Mouse (Mus musculus): ENCODE measurements around the gene Rbms3. TPM values are rescaled to one million over a fixed set of nuclear protein-coding genes. Genes with fewer than 3 reads are reported as not detected.

The Rbms3 gene
- polyA plus RNA-seq, 1 experiment from 2014 or later, result 43.1 TPM

DNA sequence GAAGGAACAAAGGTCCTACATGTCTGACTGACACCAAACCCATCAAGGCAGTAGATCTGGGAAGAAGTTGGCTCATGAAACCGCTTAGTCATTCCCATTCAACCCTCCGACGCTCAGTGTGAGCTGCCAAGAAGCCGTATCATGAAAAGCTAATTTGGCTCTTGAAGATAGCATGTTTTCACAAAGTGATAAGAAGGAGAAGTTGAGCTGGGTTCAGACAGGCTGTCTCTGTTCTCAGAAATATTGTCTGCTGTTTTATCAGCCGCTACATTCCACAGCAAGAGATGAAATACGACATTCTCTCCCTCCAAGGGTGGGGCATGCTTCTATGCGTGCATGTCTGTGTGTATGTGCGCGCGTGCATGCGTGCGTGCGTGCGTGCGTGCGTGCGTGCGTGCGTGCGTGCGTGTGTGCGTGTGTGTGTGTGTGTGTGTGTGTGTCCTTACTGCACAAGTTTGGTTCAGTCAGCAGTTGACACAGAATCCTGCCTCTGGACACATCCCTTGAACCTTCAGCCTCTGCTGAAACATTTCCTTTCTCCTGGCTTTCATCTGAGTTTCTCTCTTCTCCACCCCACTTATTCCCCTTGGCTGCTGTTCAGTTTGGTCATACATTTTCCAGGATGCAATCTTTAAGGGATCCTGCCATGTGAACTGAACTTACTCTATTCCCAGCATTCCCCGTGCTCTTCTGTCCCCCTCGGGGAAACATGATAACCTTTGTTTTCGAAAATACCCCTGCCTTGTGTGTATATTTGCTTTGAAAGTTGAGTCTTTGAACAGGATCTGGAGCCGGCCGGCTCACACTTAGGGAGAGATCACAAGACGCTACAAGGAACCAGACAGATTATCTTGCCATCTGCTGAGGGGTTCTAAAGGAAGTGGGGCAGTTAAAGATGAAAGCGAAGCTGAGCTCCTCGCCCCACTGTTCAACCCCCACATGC lies 756.4 kb downstream of the Rbms3 start:
- peak overlapping the region; percentile 8; the same call in 1 of the 2 replicates for H3K4me3 ChIP-seq (ENCODE audit: low read length)
- peak overlapping the region; percentile 57 for H3K27ac ChIP-seq (ENCODE audit: low read length)
- H3K36me3 ChIP-seq (ENCODE audit: control insufficient read depth, insufficient read depth, low read length), result no peaks in the 10 kb centered on the region
- H3K9me3 ChIP-seq (ENCODE audit: control insufficient read depth, low read length), result no peaks in the 10 kb centered on the region
- peaks cover 16% of the 10 kb centered on the region for H3K4me1 ChIP-seq (ENCODE audit: control insufficient read depth, insufficient read depth, low read length)
- peak overlapping the region; percentile 38 for H3K4me2 ChIP-seq (ENCODE audit: low read depth, low read length)
- 41% methylated on average over 30 of the region's 30 CpGs for WGBS
- no peak overlapping the region for H3K9ac ChIP-seq (ENCODE audit: low read depth, low read length)
- no peaks in the 10 kb centered on the region for H3K27me3 ChIP-seq (replicated peaks; ENCODE audit: control insufficient read depth, insufficient read depth, low read length)
- peak; percentile 93 for ATAC-seq

GRCm38 (mm10) chr9:116872346-116872745 lies 757.4 kb downstream of the Rbms3 start:
- 67% methylated on average over 6 of the region's 6 CpGs for WGBS
- no peaks in the 10 kb centered on the region for H3K27me3 ChIP-seq (replicated peaks; ENCODE audit: control insufficient read depth, insufficient read depth, low read length)
- no peaks in the 10 kb centered on the region for H3K36me3 ChIP-seq (ENCODE audit: control insufficient read depth, insufficient read depth, low read length)
- peaks cover 16% of the 10 kb centered on the region for H3K4me1 ChIP-seq (ENCODE audit: control insufficient read depth, insufficient read depth, low read length)
- ATAC-seq, result no peak
- no peaks in the 10 kb centered on the region for H3K9me3 ChIP-seq (ENCODE audit: control insufficient read depth, low read length)
- H3K27ac ChIP-seq (ENCODE audit: low read length), result no peak overlapping the region
- no peak overlapping the region for H3K4me2 ChIP-seq (ENCODE audit: low read depth, low read length)
- no peak overlapping the region for H3K4me3 ChIP-seq (ENCODE audit: low read length)
- no peak overlapping the region for H3K9ac ChIP-seq (ENCODE audit: low read depth, low read length)

GRCm38 (mm10) chr9:116871576-116871975 lies 758.1 kb downstream of the Rbms3 start:
- Histone ChIP-seq H3K4me2 (ENCODE audit: low read depth, low read length) (no peak overlapping the region), H3K4me3 (ENCODE audit: low read length) (no peak overlapping the region), H3K36me3 (ENCODE audit: control insufficient read depth, insufficient read depth, low read length) (no peaks in the 10 kb centered on the region), H3K9me3 (ENCODE audit: control insufficient read depth, low read length) (no peaks in the 10 kb centered on the region), H3K27ac (ENCODE audit: low read length) (no peak overlapping the region), H3K9ac (ENCODE audit: low read depth, low read length) (no peak overlapping the region), H3K4me1 (ENCODE audit: control insufficient read depth, insufficient read depth, low read length) (peaks cover 16% of the 10 kb centered on the region), H3K27me3 (replicated peaks; ENCODE audit: control insufficient read depth, insufficient read depth, low read length) (no peaks in the 10 kb centered on the region)
- WGBS, result 88% methylated on average over 5 of the region's 5 CpGs
- no peak for ATAC-seq

DNA sequence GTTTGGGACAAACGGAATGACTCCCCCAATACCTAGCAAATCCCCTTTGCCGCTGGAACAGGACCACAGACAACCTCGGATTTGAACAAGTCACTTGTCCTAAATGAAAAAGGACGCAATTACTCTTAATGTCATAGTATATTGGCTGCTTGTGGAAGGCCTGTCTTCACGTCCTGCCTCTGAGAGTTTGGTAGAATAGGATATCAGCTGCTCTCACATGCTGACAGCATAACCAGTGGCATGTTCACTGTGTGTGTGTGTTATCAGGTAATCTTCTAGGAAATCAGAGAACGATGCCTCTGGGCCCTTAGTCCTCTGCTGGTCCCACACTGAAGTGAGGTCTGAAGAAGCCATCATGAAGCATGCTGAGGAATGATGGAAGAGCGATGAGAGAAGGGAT lies 763.7 kb downstream of the Rbms3 start:
- no peaks in the 10 kb centered on the region for H3K27me3 ChIP-seq (replicated peaks; ENCODE audit: control insufficient read depth, insufficient read depth, low read length)
- H3K36me3 ChIP-seq (ENCODE audit: control insufficient read depth, insufficient read depth, low read length), result no peaks in the 10 kb centered on the region
- no peak overlapping the region for H3K4me3 ChIP-seq (ENCODE audit: low read length)
- H3K27ac ChIP-seq (ENCODE audit: low read length), result no peak overlapping the region
- WGBS, result 92% methylated on average over 7 of the region's 7 CpGs
- H3K4me1 ChIP-seq (ENCODE audit: control insufficient read depth, insufficient read depth, low read length), result peaks cover 8% of the 10 kb centered on the region; the same call in 1 of the 2 replicates
- no peaks in the 10 kb centered on the region for H3K9me3 ChIP-seq (ENCODE audit: control insufficient read depth, low read length)
- no peak for ATAC-seq
- H3K4me2 ChIP-seq (ENCODE audit: low read depth, low read length), result no peak overlapping the region
- H3K9ac ChIP-seq (ENCODE audit: low read depth, low read length), result no peak overlapping the region

- Histone ChIP-seq H3K9me3 (ENCODE audit: control insufficient read depth, low read length) (no peaks in the 10 kb centered on the region), H3K4me3 (ENCODE audit: low read length) (no peak overlapping the region), H3K36me3 (ENCODE audit: control insufficient read depth, insufficient read depth, low read length) (no peaks in the 10 kb centered on the region), H3K4me2 (ENCODE audit: low read depth, low read length) (no peak overlapping the region), H3K27me3 (replicated peaks; ENCODE audit: control insufficient read depth, insufficient read depth, low read length) (no peaks in the 10 kb centered on the region), H3K9ac (ENCODE audit: low read depth, low read length) (no peak overlapping the region), H3K27ac (ENCODE audit: low read length) (peak overlapping the region; percentile 1; the same call in 1 of the 2 replicates), H3K4me1 (ENCODE audit: control insufficient read depth, insufficient read depth, low read length) (peaks cover 10% of the 10 kb centered on the region)
- 29% methylated on average over 4 of the region's 4 CpGs for WGBS
- peak; percentile 72 for ATAC-seq
Measured at GRCm38 (mm10) chr9:116863626-116864025, 766.1 kb downstream of the Rbms3 start.

GRCm38 (mm10) chr9:116862341-116862740 lies 767.4 kb downstream of the Rbms3 start:
- Histone ChIP-seq H3K4me3 (ENCODE audit: low read length) (no peak overlapping the region), H3K4me1 (ENCODE audit: control insufficient read depth, insufficient read depth, low read length) (peaks cover 13% of the 10 kb centered on the region), H3K27me3 (replicated peaks; ENCODE audit: control insufficient read depth, insufficient read depth, low read length) (no peaks in the 10 kb centered on the region), H3K4me2 (ENCODE audit: low read depth, low read length) (no peak overlapping the region), H3K36me3 (ENCODE audit: control insufficient read depth, insufficient read depth, low read length) (no peaks in the 10 kb centered on the region), H3K9me3 (ENCODE audit: control insufficient read depth, low read length) (no peaks in the 10 kb centered on the region), H3K27ac (ENCODE audit: low read length) (no peak overlapping the region), H3K9ac (ENCODE audit: low read depth, low read length) (no peak overlapping the region)
- ATAC-seq, result no peak
- 90% methylated on average over 3 of the region's 3 CpGs for WGBS

- Histone ChIP-seq H3K27ac (ENCODE audit: low read length) (peak overlapping the region; percentile 5; the same call in 1 of the 2 replicates), H3K4me1 (ENCODE audit: control insufficient read depth, insufficient read depth, low read length) (peaks cover 5% of the 10 kb centered on the region), H3K9ac (ENCODE audit: low read depth, low read length) (no peak overlapping the region), H3K4me2 (ENCODE audit: low read depth, low read length) (no peak overlapping the region), H3K36me3 (ENCODE audit: control insufficient read depth, insufficient read depth, low read length) (no peaks in the 10 kb centered on the region), H3K4me3 (ENCODE audit: low read length) (no peak overlapping the region), H3K27me3 (replicated peaks; ENCODE audit: control insufficient read depth, insufficient read depth, low read length) (no peaks in the 10 kb centered on the region), H3K9me3 (ENCODE audit: control insufficient read depth, low read length) (no peaks in the 10 kb centered on the region)
- WGBS, result 84% methylated on average over 6 of the region's 6 CpGs
- peak; percentile 90 for ATAC-seq
Measured at GRCm38 (mm10) chr9:116857861-116858595, 771.7 kb downstream of the Rbms3 start.

- no peak overlapping the region for H3K4me3 ChIP-seq (ENCODE audit: low read length)
- no peaks in the 10 kb centered on the region for H3K27me3 ChIP-seq (replicated peaks; ENCODE audit: control insufficient read depth, insufficient read depth, low read length)
- no peaks in the 10 kb centered on the region for H3K36me3 ChIP-seq (ENCODE audit: control insufficient read depth, insufficient read depth, low read length)
- peaks cover 4% of the 10 kb centered on the region; the same call in 1 of the 2 replicates for H3K4me1 ChIP-seq (ENCODE audit: control insufficient read depth, insufficient read depth, low read length)
- 94% methylated on average over 3 of the region's 3 CpGs for WGBS
- H3K27ac ChIP-seq (ENCODE audit: low read length), result no peak overlapping the region
- no peak overlapping the region for H3K9ac ChIP-seq (ENCODE audit: low read depth, low read length)
- no peak overlapping the region for H3K4me2 ChIP-seq (ENCODE audit: low read depth, low read length)
- no peak for ATAC-seq
- no peaks in the 10 kb centered on the region for H3K9me3 ChIP-seq (ENCODE audit: control insufficient read depth, low read length)
Measured at GRCm38 (mm10) chr9:116857151-116857550, 772.6 kb downstream of the Rbms3 start.

DNA sequence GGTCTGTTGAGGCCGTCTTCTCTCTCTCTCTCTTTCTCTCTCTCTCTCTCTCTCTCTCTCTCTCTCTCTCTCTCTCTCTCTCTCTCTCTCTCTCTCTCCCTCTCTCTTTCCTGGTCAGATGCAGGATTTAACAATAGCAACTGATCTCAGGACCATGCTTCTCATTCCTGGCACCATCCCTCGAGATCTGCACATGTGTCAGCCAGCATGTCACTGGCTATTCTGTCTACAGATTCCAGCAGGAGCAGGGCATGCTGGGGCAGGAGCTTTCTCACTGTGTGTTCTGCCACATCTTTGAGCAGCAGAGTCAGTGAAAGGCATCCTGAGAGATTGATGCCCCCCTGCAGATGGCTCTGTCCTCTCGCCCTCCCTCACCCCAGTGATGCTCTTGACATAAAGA lies 774.0 kb downstream of the Rbms3 start:
- Histone ChIP-seq H3K27me3 (replicated peaks; ENCODE audit: control insufficient read depth, insufficient read depth, low read length) (no peaks in the 10 kb centered on the region), H3K9ac (ENCODE audit: low read depth, low read length) (no peak overlapping the region), H3K4me1 (ENCODE audit: control insufficient read depth, insufficient read depth, low read length) (peaks cover 4% of the 10 kb centered on the region; the same call in 1 of the 2 replicates), H3K4me3 (ENCODE audit: low read length) (no peak overlapping the region), H3K4me2 (ENCODE audit: low read depth, low read length) (no peak overlapping the region), H3K9me3 (ENCODE audit: control insufficient read depth, low read length) (no peaks in the 10 kb centered on the region), H3K36me3 (ENCODE audit: control insufficient read depth, insufficient read depth, low read length) (no peaks in the 10 kb centered on the region), H3K27ac (ENCODE audit: low read length) (no peak overlapping the region)
- ATAC-seq, result no peak
- WGBS, result 68% methylated on average over 3 of the region's 3 CpGs
